Mouse (Mus musculus) right cerebral cortex, postnatal 4 days (tissue): ENCODE measurements around the gene Vcpkmt.

Experiments
- DNase-seq: peaks from one replicate; pipeline ENCODE4 v3.0.0-alpha.2; 2022

The Vcpkmt gene

DNA sequence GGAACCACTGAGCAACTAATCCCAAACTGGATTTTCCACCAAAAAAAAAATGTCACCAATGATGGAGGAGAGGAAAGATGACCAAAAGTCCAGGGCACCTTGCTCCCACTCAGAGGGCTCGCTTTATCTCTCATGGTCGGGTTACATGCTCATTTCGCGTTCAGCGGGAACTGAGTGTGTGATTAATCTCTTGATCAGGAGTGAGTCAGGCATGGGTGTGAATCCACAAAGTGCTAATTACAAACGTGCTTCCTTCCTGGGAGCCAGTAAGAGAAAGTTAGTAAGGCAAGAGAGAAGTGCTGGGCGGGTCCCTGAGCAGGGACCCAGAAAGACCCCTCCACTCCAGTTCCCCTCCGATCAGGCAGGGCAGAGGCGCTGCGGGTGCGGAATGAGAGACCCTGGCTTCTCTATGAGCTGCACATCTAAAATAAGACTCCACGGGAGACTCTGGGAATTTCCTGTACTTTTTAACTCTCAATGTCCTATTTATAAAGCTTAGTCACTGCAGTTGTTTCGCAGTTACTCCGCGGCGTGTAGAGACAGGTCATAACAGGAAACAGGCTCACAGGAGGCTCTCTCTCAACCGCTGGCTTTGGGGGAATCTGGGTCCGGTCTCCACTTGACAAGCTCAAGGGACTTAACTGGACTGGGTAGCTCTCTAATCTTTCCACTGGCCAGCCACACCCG, 45.0 kb downstream of the Vcpkmt start:
- DNase-seq = no peak

DNA sequence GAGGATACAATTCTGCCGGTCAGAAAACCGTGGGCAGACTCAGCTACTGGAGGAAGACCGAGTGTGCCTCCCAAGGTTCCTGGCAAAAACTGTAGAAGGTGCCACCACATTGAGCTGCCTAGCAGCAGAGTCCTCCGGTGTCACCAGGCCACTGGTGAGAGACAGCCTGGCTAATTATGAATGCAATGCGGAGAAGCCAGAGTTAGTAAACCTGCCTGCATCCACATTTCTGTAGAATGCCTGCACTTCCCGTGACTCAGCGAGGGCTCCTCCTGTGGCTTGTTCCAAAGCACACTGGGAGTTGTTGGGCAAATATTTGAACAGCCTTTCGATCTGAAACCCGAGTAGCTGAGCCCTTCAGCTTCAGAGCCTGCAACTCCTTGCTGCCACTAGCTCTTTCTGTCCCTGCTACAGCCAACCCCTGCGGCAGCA, 45.6 kb downstream of the Vcpkmt start:
- DNase-seq = no peak

DNA sequence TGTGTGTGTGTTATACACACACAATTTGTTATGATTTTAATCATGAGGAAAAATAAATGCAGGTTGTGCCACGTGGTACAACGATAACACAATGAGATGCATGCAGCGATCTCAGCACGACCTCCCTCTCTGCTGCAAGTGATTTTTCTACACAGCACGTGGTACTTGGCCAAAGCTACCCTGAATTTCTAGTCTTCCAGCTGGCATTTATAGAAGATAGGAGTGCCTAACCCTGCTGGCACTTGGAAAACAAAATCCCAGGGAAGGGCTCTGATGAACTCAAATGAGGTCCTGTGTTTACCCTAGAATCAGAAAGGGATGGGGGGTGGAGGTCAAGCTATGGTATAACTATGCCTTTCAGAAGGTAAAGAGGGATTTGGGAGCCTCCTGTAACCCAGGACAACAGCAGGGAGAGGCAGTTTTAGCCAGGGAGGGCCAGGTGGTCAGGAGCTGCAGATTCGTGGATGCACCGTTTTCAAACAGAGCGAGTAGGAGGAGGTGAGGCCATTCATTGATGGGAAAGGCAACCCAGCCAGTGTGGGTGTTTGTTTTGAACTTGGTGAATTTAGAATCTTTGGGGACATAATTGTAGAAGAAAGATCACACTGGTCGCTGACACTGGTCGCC, 46.1 kb downstream of the Vcpkmt start:
- DNase-seq = no peak

DNA sequence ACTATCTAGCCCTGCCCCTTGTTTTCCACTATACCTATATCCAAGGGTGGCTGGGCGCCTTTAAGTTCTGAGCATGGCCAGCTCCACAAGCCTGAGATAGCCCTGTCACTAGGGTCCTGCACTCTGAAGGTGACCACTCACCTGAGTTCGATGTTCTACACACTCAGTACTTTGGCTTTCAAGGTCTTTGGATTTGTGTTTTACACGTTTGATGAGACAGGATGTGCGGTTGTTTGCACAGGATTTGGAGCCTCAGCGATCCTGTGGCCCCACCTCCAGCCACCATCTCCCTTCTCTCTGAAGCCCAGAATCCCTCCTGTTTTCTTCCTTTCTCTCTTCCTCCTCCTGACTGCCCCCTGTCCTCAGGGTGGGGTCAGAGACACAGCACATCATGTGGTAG, 49.6 kb downstream of the Vcpkmt start:
- no peak for DNase-seq

DNA sequence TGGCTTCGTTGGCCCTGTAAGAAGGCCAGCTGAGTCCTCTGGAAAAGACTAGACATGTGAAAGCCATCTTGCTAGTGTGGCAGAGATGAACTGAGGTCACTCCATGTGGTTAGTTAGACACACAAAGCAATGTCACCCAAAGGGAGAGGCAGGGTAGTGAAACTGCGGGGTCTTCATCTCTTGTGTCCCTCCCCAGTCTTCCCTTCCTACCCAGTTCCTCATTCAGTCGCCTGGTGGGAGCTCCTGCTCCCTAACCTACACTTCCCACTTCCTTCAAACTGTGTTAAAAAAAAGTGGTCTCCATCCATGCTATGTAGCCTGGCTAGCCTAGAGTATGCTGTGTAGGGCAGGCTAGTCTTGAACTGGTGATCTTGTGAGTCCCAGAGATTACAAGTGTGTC, 50.3 kb downstream of the Vcpkmt start:
- no peak for DNase-seq

DNA sequence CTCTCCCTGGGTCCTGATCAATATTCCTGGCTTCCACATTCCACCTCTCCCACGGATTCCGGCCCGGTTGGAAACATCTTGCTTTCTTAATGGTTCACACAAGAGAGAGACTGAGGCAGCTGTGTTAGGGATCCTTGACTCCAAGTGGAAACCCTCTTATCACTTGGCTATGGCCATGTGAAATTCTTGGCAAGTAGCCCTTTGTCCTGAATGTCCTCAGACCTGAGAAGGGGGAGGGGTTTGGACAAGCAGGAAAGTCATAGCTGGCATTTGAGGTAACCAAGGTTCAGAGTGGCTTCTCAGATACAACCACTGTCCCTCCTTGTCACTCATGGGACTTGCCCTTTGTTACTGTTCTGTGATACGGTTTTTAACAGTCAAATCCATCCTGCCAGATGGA, 50.7 kb downstream of the Vcpkmt start:
- DNase-seq = no peak

DNA sequence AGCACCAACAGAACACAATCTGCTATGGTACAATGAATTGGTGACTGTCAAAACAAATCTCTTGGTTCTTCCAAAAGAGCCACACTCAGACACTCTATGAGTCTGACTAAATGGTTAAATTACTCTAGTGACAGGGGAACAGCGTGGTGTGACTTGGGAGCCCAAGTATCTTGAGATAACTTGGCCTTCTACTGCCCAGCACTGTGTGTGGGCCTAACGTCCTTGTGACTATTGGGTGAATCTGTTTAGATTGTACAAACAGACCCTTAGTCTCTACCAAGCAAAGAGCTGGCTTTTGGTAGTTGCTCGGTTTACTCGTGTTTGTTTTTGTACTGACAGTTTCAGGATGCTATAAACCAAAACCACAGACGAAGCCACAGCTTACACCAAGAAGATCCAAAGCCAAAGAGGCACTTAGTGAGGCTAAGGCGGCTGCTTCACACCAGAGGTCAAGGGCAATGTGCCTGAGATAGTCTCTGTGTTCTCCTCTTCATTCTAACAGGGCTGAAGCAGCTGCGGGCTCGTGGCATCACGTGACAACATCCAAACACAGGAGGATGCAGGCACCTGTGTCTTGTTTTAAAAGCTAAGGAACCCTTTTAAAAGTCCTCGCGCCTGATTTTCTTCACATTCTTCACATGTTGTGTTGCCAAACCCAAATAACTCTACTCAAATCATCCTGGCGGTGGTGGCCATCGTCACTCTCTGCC, 53.0 kb downstream of the Vcpkmt start:
- DNase-seq = no peak

DNA sequence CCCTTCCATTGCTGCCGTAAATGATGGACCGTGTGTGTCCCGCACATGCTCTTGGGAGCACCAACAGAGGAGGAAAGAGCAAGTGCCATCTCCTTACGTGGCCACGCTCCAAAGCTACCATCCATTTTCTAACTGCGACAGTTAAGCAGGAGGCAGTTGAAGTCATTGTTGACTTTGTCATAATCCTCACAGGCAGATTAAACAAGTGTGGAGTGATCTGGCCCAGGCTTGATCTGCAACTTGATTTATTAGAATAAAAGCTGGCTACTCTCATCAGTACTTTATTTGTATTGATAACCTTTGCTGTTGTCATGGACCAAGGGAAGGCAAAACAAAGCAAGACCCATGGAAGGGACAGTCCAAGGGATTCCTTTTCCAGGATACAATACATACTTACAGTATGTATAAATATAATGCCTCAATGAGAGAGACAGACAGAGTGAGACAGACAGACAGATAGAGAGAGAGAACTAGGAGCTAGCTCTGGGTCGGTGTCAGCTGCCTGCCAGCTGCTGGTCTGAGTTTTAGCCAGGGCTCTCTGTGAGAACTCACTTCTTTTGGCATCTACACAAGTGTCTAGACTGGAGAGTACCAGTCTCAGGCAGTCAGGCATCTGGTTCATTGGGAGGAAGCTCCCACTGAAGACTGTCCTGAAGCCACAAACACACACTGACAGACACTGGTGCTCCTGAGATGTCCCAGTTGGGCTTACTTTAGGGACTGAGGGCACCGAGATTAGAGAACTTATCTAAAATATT, 54.4 kb downstream of the Vcpkmt start:
- DNase-seq = no peak
